Mouse (Mus musculus): ENCODE data around the gene Gng3.
"Not testable (repeated sequence)": the region's sequence is repeated elsewhere in the genome, so short reads cannot be mapped to it uniquely, and the experiment has no call there.

Gng3 gene

GRCm38 (mm10) chr19:8844371-8845129, 5.6 kb upstream of the Gng3 start:
- DNase-seq = peak; percentile 90 to 91

GRCm38 (mm10) chr19:8842961-8843360, 4.0 kb upstream of the Gng3 start:
- DNase-seq = no peak

GRCm38 (mm10) chr19:8841012-8841411, 2.0 kb upstream of the Gng3 start:
- DNase-seq = no peak

- peak; percentile 60 to 65 for DNase-seq
Observed at GRCm38 (mm10) chr19:8839908-8840791, 1.2 kb upstream of the Gng3 start.

GRCm38 (mm10) chr19:8838041-8838730, 808 bp downstream of the Gng3 start:
- DNase-seq = peak in 1 of 2 experiments; percentile 36

GRCm38 (mm10) chr19:8837251-8837791, 1.7 kb downstream of the Gng3 start, which contains the start of gene Bscl2:
TSS of gene Bscl2 (plus strand) at chr19:8837467.
- DNase-seq = peak; percentile 87 to 89

GRCm38 (mm10) chr19:8836327-8836726, 2.7 kb downstream of the Gng3 start:
- DNase-seq = not testable (repeated sequence)

- no peak for DNase-seq
Observed at GRCm38 (mm10) chr19:8832971-8833370, 6.0 kb downstream of the Gng3 start.

- DNase-seq = no peak
Observed at GRCm38 (mm10) chr19:8831262-8831661, 7.7 kb downstream of the Gng3 start.

GRCm38 (mm10) chr19:8830664-8831063, 8.3 kb downstream of the Gng3 start:
- no peak for DNase-seq

- no peak for DNase-seq
Observed at GRCm38 (mm10) chr19:8829660-8830059, 9.3 kb downstream of the Gng3 start, which contains the start of gene AC129217.1. TSS of gene AC129217.1 (plus strand) at chr19:8829773.

GRCm38 (mm10) chr19:8822696-8823095, 16.3 kb downstream of the Gng3 start:
- no peak for DNase-seq

- no peak for DNase-seq
Observed at GRCm38 (mm10) chr19:8821146-8821545, 17.8 kb downstream of the Gng3 start.

GRCm38 (mm10) chr19:8820424-8820956, 18.5 kb downstream of the Gng3 start:
- no peak for DNase-seq

- DNase-seq = peak; percentile 94 to 95
Observed at GRCm38 (mm10) chr19:8819596-8820423, 19.2 kb downstream of the Gng3 start, which contains the start of gene Hnrnpul2. TSS of gene Hnrnpul2 (plus strand) at chr19:8820010.

- DNase-seq = peak in 1 of 2 experiments; percentile 88
Observed at GRCm38 (mm10) chr19:8818801-8819595, 20.0 kb downstream of the Gng3 start, which contains the start of gene Ttc9c. TSS of gene Ttc9c (minus strand) at chr19:8819333.

- no peak for DNase-seq
Observed at GRCm38 (mm10) chr19:8818301-8818798, 20.6 kb downstream of the Gng3 start.

GRCm38 (mm10) chr19:8817001-8817400, 22.0 kb downstream of the Gng3 start:
- DNase-seq = no peak

- no peak for DNase-seq
Observed at GRCm38 (mm10) chr19:8815812-8816211, 23.2 kb downstream of the Gng3 start.

GRCm38 (mm10) chr19:8806810-8807209, 32.2 kb downstream of the Gng3 start:
- DNase-seq = peak; percentile 22 to 34
